Mouse (Mus musculus) olfactory bulb, adult 2 months (tissue): Measurements from ENCODE around the gene Capns2.

ENCODE experiments used
- CTCF ChIP-seq: fragments of 200-500 bp; IDR thresholded peaks from 2 replicates; pipeline ENCODE4 v1.5.1; 2012; ENCODE audit warnings: low read depth, mild to moderate bottlenecking, low read length, moderate library complexity; ENCODE audit not compliant: insufficient read depth
- POLR2A ChIP-seq: fragments of 200-500 bp; IDR thresholded peaks from 2 replicates; pipeline ENCODE4 v1.6.1; 2012; ENCODE audit warnings: mild to moderate bottlenecking, low read depth, low read length, moderate library complexity; ENCODE audit not compliant: insufficient read depth

GRCm38 (mm10) chr8:92896611-92897010 lies 4.6 kb upstream of the Capns2 start:
- TF ChIP-seq CTCF (no peak), POLR2A (no peak)
